Mouse (Mus musculus) heart, adult 2 months (tissue): Measurements from ENCODE around the gene Sh3tc1. TPM values are rescaled to one million over a fixed set of nuclear protein-coding genes. Genes with fewer than 3 reads are reported as not detected.

Experiments
- DNase-seq, 2 experiments: peaks; one replicate each; pipeline ENCODE4 v3.0.0; 2021
- H3K27ac ChIP-seq: fragments of 200-600 bp; 2 replicates; pipeline ENCODE4 v1.8.1; 2022
- H3K27me3 ChIP-seq: fragments of 200-500 bp; 2 replicates; pipeline ENCODE4 v1.6.1; 2012; ENCODE audit warnings: mild to moderate bottlenecking, low read length, inconsistent platforms, mixed read lengths; ENCODE audit not compliant: control insufficient read depth, insufficient read depth
- H3K36me3 ChIP-seq: fragments of 200-500 bp; 2 replicates; pipeline ENCODE4 v1.6.1; 2012; ENCODE audit warnings: low read length, inconsistent platforms; ENCODE audit not compliant: control insufficient read depth, insufficient read depth
- H3K4me1 ChIP-seq: fragments of 200-500 bp; 2 replicates; pipeline ENCODE4 v1.6.1; 2011; ENCODE audit warnings: low read length; ENCODE audit not compliant: control insufficient read depth, insufficient read depth
- H3K4me3 ChIP-seq: fragments of 200-600 bp; 2 replicates; pipeline ENCODE4 v1.8.1; 2022
- H3K79me2 ChIP-seq: fragments of 200-500 bp; replicated peaks from 2 replicates; pipeline ENCODE4 v1.6.1; 2012; ENCODE audit warnings: mild to moderate bottlenecking, inconsistent platforms, low read length, moderate library complexity, mixed read lengths; ENCODE audit not compliant: control insufficient read depth, insufficient read depth
- H3K9ac ChIP-seq: fragments of 200-500 bp; 2 replicates; pipeline ENCODE4 v1.6.1; 2012; ENCODE audit warnings: low read depth, mild to moderate bottlenecking, control low read depth, inconsistent platforms, low read length, mixed read lengths
- CTCF ChIP-seq: fragments of 200-600 bp; IDR thresholded peaks from 2 replicates; pipeline ENCODE4 v1.8.1; 2022; ENCODE audit warnings: antibody characterized with exemption, mild to moderate bottlenecking, moderate library complexity
- EP300 ChIP-seq: fragments of 200-500 bp; IDR thresholded peaks from 2 replicates; pipeline ENCODE4 v1.6.1; 2011; ENCODE audit warnings: low read depth, low read length, control low read depth; ENCODE audit not compliant: insufficient read depth
- POLR2A ChIP-seq: fragments of 200-500 bp; IDR thresholded peaks from 2 replicates; pipeline ENCODE4 v1.6.1; 2011; ENCODE audit warnings: mild to moderate bottlenecking, low read depth, low read length, control low read depth; ENCODE audit not compliant: insufficient read depth
- whole genome bisulfite sequencing: fragments of 180-500 bp; shearing (Covaris S2); methylation state at CpG from one replicate; pipeline ENCODE4 v1.1.7; 2018; 5-methylcytosine and 5-hydroxymethylcytosine counted together
- intact Hi-C: fragments of 180-260 bp; cut with DNase I; formaldehyde crosslinking; loops from one replicate; pipeline ENCODE4 v1.15.1; 2025
- polyA plus RNA-seq: library from polyadenylated mRNA; depleted of rRNA; stranded (reverse); fragments of >200 nt; gene quantifications from 2 replicates; pipeline ENCODE4 v1.2.3, GENCODE M21; 2012
- total RNA-seq, 2 experiments: library from RNA; stranded (reverse); gene quantifications; 2 replicates each; pipeline ENCODE4 v1.2.3; 2021

Gene Sh3tc1
- total and polyA plus RNA-seq, 3 experiments, result 5.7 to 7.2 (median 6.3) TPM

- Histone ChIP-seq H3K27me3 (no peaks in the 10 kb centered on the region), H3K79me2 (no peaks in the 10 kb centered on the region), H3K27ac (no peak overlapping the region), H3K9ac (no peak overlapping the region), H3K4me1 (peaks cover 7% of the 10 kb centered on the region), H3K36me3 (no peaks in the 10 kb centered on the region), H3K4me3 (no peak overlapping the region)
- DNase-seq, result no peak
- WGBS, result 68% methylated on average over 3 of the region's 3 CpGs
- TF ChIP-seq CTCF (no peak), POLR2A (no peak), EP300 (no peak)
- intact Hi-C loops, result no loop called here
Observed at GRCm38 (mm10) chr5:35685079-35685478, 54.7 kb downstream of the Sh3tc1 start.

GRCm38 (mm10) chr5:35680958-35681357, 58.8 kb downstream of the Sh3tc1 start:
- Histone ChIP-seq H3K79me2 (no peaks in the 10 kb centered on the region), H3K27ac (no peak overlapping the region), H3K4me3 (no peak overlapping the region), H3K36me3 (no peaks in the 10 kb centered on the region), H3K4me1 (peaks cover 1% of the 10 kb centered on the region; the same call in 1 of the 2 replicates), H3K27me3 (peaks cover 2% of the 10 kb centered on the region), H3K9ac (no peak overlapping the region)
- 31% methylated on average over 2 of the region's 2 CpGs for WGBS
- TF ChIP-seq CTCF (peak; percentile 79), POLR2A (no peak), EP300 (peak; percentile 75; the same call in 1 of the 2 replicates)
- intact Hi-C loops, result loop anchor here (1.0 kb wide), 1 partner anchor 86 kb away; no protein-coding TSS in a partner anchor
- DNase-seq, result peak in 1 of 2 experiments; percentile 68

- peak; percentile 79 to 84 for DNase-seq
- Histone ChIP-seq H3K4me3 (peak within 1 kb of the TSS; percentile 55), H3K79me2 (no peaks in the 10 kb centered on the region), H3K27ac (peak within 1 kb of the TSS; percentile 75), H3K27me3 (peaks cover 2% of the 10 kb centered on the region), H3K9ac (peak within 1 kb of the TSS; percentile 62), H3K4me1 (peaks cover 1% of the 10 kb centered on the region; the same call in 1 of the 2 replicates), H3K36me3 (no peaks in the 10 kb centered on the region)
- 16% methylated on average over 42 of the region's 42 CpGs for WGBS
- intact Hi-C loops, result no loop called here
- no peak for TF ChIP-seq CTCF
- peak; percentile 70 for TF ChIP-seq POLR2A
Observed at GRCm38 (mm10) chr5:35679256-35680155, 60.3 kb downstream of the Sh3tc1 start, which contains the start of gene Htra3. Htra3 (minus strand) TSS chr5:35679782.

- Histone ChIP-seq H3K9ac (0 out of 2 replicates have a peak overlapping the region, but pooled peaks have one; percentile 0), H3K36me3 (no peaks in the 10 kb centered on the region), H3K79me2 (no peaks in the 10 kb centered on the region), H3K27me3 (peaks cover 2% of the 10 kb centered on the region), H3K4me3 (peak overlapping the region; percentile 55), H3K4me1 (peaks cover 18% of the 10 kb centered on the region), H3K27ac (peak overlapping the region; percentile 75)
- no peak for TF ChIP-seq CTCF
- no peak for TF ChIP-seq EP300
- TF ChIP-seq POLR2A, result no peak
- 85% methylated on average over 7 of the region's 7 CpGs for WGBS
- intact Hi-C loops, result no loop called here
- no peak for DNase-seq
Observed at GRCm38 (mm10) chr5:35676964-35677363, 62.8 kb downstream of the Sh3tc1 start.

GRCm38 (mm10) chr5:35674081-35674555, 65.7 kb downstream of the Sh3tc1 start:
- Histone ChIP-seq H3K9ac (no peak overlapping the region), H3K27me3 (peaks cover 2% of the 10 kb centered on the region), H3K4me3 (peak overlapping the region; percentile 18; the same call in 1 of the 2 replicates), H3K36me3 (no peaks in the 10 kb centered on the region), H3K27ac (peak overlapping the region; percentile 36), H3K79me2 (no peaks in the 10 kb centered on the region), H3K4me1 (peaks cover 27% of the 10 kb centered on the region)
- WGBS, result 12% methylated on average over 4 of the region's 4 CpGs
- intact Hi-C loops, result loop anchor here (5.0 kb wide), 1 partner anchor 42 kb away; no protein-coding TSS in a partner anchor
- DNase-seq, result peak; percentile 68 to 72
- TF ChIP-seq EP300 (no peak), CTCF (no peak), POLR2A (no peak)

GRCm38 (mm10) chr5:35673086-35673485, 66.7 kb downstream of the Sh3tc1 start:
- H3K36me3 ChIP-seq, result no peaks in the 10 kb centered on the region
- H3K4me1 ChIP-seq, result peaks cover 27% of the 10 kb centered on the region
- H3K79me2 ChIP-seq, result no peaks in the 10 kb centered on the region
- peak overlapping the region; percentile 36 for H3K27ac ChIP-seq
- TF ChIP-seq POLR2A (no peak), EP300 (no peak), CTCF (no peak)
- peak; percentile 77 to 89 for DNase-seq
- WGBS, result 30% methylated on average over 7 of the region's 7 CpGs
- intact Hi-C loops, result loop anchor here (5.0 kb wide), 1 partner anchor 41 kb away; no protein-coding TSS in a partner anchor
- H3K9ac ChIP-seq, result no peak overlapping the region
- no peak overlapping the region; the same call in 1 of the 2 replicates for H3K4me3 ChIP-seq
- no peaks in the 10 kb centered on the region for H3K27me3 ChIP-seq
